Mouse (Mus musculus): ENCODE results near the gene Olfr148.

Gene Olfr148

GRCm38 (mm10) chr9:39610355-39610754, at the start of gene Olfr148:
Olfr148 (plus strand) TSS chr9:39610655.
- DNase-seq = no peak

GRCm38 (mm10) chr9:39575469-39575868, 35.0 kb upstream of the Olfr148 start, which contains the start of gene Olfr959:
Olfr959 (minus strand) TSS chr9:39575569.
- DNase-seq = no peak

- DNase-seq = no peak
Observed at GRCm38 (mm10) chr9:39577050-39577449, 33.4 kb upstream of the Olfr148 start.

- DNase-seq = no peak
Observed at GRCm38 (mm10) chr9:39602536-39603332, 7.7 kb upstream of the Olfr148 start.

- DNase-seq = no peak
Observed at GRCm38 (mm10) chr9:39603333-39603845, 7.1 kb upstream of the Olfr148 start.

GRCm38 (mm10) chr9:39603999-39604453, 6.4 kb upstream of the Olfr148 start, which contains the start of gene AW551984:
AW551984 (minus strand) TSS chr9:39604403.
- no peak for DNase-seq

GRCm38 (mm10) chr9:39608497-39608896, 2.0 kb upstream of the Olfr148 start:
- no peak for DNase-seq

- no peak for DNase-seq
Observed at GRCm38 (mm10) chr9:39611953-39612352, 1.5 kb downstream of the Olfr148 start.

GRCm38 (mm10) chr9:39621073-39621472, 10.6 kb downstream of the Olfr148 start, which contains the start of gene Olfr960:
Olfr960 (plus strand) TSS chr9:39621373.
- no peak for DNase-seq

GRCm38 (mm10) chr9:39623783-39624182, 13.3 kb downstream of the Olfr148 start:
- DNase-seq = no peak

- no peak for DNase-seq
Observed at GRCm38 (mm10) chr9:39624711-39625110, 14.3 kb downstream of the Olfr148 start.

- no peak for DNase-seq
Observed at GRCm38 (mm10) chr9:39629069-39629468, 18.6 kb downstream of the Olfr148 start.

- no peak for DNase-seq
Observed at GRCm38 (mm10) chr9:39633913-39634594, 23.6 kb downstream of the Olfr148 start.

GRCm38 (mm10) chr9:39644785-39645184, 34.3 kb downstream of the Olfr148 start, which contains the start of gene Olfr961:
Olfr961 (plus strand) TSS chr9:39645085.
- DNase-seq = no peak

GRCm38 (mm10) chr9:39647382-39647781, 36.9 kb downstream of the Olfr148 start:
- no peak for DNase-seq

GRCm38 (mm10) chr9:39654756-39655396, 44.4 kb downstream of the Olfr148 start:
- no peak for DNase-seq
